Mouse (Mus musculus): ENCODE measurements around the gene Nlk. TPM values are rescaled to one million over a fixed set of nuclear protein-coding genes. Genes with fewer than 3 reads are reported as not detected.
"Not testable (repeated sequence)": the region's sequence is repeated elsewhere in the genome, so short reads cannot be mapped to it uniquely, and the experiment has no call there.

The Nlk gene
- total RNA-seq, 2 experiments from 2014 or later = 49.3 to 52.0 TPM

- DNase-seq = no peak
- intact Hi-C loops (cut with DNase I) = loop anchor here (10.0 kb wide), 1 partner anchor 75 kb away; no protein-coding TSS in a partner anchor
These were observed 97.1 kb downstream of the Nlk start for GRCm38 (mm10) chr11:78600051-78600450.

DNA sequence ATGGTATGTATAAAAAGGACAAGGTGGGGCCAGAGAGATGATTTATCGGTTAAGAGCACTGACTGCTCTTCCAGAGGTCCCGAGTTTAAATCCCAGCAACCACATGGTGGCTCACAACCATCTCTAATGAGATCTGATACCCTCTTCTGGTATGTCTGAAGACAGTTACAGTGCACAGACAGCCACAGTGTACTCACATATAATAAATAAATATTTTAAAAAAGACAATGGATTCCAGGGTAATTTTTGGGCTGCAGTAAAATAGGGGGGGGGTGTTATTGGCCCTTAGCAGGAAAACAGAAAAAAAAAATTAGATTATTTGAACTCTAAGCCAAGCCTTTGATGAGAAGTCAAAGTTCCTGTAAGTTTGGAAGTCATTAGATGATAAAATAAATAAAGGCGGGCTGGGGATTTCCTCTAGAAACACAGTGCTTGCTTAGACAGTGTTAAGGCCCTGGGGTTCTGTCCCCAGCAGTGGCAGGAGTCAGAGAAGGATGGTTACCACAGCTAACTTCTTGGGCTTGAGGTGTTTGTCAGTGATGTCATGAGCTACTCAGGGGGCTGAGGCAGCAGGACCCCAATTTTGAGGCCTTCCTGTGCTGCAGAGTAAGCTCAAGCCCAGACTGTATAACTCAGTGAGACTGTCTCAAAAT lies 98.3 kb downstream of the Nlk start:
- no peak for DNase-seq
- intact Hi-C loops (cut with DNase I) = no loop called here

DNA sequence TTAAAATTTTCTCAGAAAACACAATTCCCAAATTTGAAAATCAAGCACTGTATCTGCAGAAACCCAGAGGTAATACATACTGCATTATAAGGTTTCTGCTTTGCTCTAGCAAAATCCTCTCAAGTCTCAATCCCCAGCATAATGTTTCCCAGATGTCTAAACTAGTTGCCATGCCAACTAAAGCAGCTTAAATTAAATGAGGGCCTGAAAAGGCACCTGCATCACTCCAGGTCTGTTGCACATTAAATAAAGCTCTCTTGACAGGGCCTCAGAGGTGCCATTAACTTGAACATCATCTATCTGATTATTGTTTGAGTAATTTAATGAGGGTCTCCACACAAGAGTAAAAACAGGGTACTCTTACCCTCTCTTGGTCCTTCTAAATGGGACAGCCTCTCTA lies 100.4 kb downstream of the Nlk start:
- intact Hi-C loops (cut with DNase I) = no loop called here
- no peak for DNase-seq

DNA sequence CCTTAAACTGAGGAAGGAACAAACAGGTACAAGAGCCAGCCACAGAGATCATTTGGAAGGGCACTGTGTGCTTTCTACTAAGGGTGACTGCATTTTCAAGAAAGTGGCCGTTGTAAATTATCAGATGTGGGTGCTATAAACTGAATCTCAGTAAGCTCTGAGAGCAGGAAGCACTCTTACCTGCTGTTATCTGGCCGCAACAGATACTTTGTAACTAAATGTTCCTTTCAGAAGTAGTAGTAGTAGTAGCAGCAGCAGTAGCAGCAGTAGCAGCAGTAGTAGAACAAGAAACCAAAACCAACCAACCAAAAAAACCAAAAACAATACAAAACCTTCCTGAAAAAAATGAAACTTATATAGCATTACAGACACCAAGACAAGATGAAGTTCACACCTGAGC lies 101.4 kb downstream of the Nlk start:
- DNase-seq = no peak
- intact Hi-C loops (cut with DNase I) = no loop called here

- DNase-seq = no peak
- intact Hi-C loops (cut with DNase I) = no loop called here
These were observed 102.8 kb downstream of the Nlk start for GRCm38 (mm10) chr11:78594271-78594964.

GRCm38 (mm10) chr11:78587677-78588076 lies 109.5 kb downstream of the Nlk start:
- DNase-seq; intact Hi-C loops (cut with DNase I): not testable (repeated sequence)

GRCm38 (mm10) chr11:78586099-78586498 lies 111.1 kb downstream of the Nlk start:
- intact Hi-C loops (cut with DNase I) = no loop called here
- no peak for DNase-seq

GRCm38 (mm10) chr11:78582848-78583247 lies 114.3 kb downstream of the Nlk start:
- DNase-seq = no peak
- intact Hi-C loops (cut with DNase I) = no loop called here

DNA sequence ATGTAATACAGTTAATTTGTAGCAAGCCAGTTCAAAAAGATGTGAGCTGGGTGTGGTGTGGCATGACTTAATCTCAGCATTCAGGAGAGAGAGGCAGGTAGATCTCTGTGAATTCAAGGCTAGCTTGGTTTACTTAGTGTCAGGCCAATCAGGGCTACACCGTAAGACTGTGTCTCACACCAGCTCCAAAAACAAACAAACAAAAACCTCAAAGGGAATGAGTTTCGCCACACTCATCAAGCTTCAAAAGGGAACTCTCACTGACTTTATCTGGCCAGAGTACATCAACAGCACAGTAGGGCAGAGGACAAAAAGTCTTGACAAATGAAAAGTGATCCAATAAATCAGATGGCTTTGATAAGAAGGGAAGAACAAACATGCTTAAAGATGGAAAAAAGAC lies 122.2 kb downstream of the Nlk start:
- intact Hi-C loops (cut with DNase I) = no loop called here
- no peak for DNase-seq

DNA sequence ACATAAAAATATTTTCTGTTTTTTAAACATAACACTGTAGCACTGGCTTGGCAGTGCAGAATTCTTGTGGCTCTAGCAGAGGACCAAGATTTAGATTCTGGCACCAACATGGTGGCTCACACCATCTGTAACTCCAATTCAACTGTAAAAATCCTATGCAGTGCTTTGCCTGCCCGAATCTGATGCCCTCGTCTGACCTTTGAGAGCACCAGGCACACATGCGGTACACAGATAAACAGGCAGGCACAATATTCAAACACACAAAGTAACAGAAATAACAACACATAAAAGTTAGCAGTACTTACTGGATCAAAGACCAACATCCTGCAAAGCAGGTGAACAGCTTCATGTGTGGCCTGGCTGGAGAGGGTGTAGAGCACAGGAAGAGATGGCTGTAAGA lies 122.6 kb downstream of the Nlk start:
- DNase-seq = no peak
- intact Hi-C loops (cut with DNase I) = no loop called here

- intact Hi-C loops (cut with DNase I); DNase-seq: not testable (repeated sequence)
These were observed 123.1 kb downstream of the Nlk start for GRCm38 (mm10) chr11:78574031-78574430.

GRCm38 (mm10) chr11:78571854-78572253 lies 125.3 kb downstream of the Nlk start:
- DNase-seq = no peak
- intact Hi-C loops (cut with DNase I) = no loop called here

GRCm38 (mm10) chr11:78571441-78571840 lies 125.7 kb downstream of the Nlk start:
- DNase-seq = no peak
- intact Hi-C loops (cut with DNase I) = no loop called here

- no peak for DNase-seq
- intact Hi-C loops (cut with DNase I) = no loop called here
These were observed 127.4 kb downstream of the Nlk start for GRCm38 (mm10) chr11:78569806-78570205.

- intact Hi-C loops (cut with DNase I) = no loop called here
- DNase-seq = no peak
These were observed 128.3 kb downstream of the Nlk start for GRCm38 (mm10) chr11:78568827-78569226.

DNA sequence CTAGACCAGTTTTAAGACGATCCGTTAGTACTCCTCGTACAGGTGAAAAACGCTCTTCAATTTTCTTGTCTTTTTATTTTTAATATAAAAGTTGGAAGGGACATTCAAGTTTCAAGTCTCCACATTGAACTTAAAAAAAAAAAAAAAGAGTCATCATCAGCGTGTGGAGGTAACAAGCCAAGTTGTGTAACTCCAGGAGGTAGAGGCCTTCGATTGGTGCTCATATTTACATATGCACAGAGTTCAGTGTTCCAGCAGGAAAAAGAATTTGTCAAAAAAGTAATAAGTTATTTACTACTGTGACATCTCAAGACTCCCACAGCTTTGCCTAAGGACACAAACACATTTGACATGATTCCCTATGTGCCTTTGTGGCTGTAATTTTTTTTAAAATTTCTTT lies 129.6 kb downstream of the Nlk start:
- no peak for DNase-seq
- intact Hi-C loops (cut with DNase I) = no loop called here

DNA sequence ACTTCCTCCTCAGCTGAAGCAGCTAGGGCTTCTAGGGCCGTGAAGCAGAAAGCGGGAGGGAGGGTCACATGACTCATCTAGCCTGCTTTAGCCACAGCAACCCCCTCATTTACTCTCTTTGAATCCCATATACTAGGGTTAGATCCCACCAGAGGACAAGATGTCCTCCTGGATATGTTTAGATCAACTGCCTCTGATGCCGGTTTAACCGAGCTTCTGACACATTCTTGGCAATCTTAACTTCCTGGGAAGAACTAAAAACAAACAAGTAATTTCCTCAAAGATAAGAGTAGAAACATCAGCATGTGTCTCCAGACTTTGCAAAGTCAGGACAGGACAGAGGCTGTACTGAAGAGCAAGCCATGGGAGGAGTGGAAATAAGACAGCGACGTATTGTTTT lies 130.4 kb downstream of the Nlk start:
- no peak for DNase-seq
- intact Hi-C loops (cut with DNase I) = no loop called here

- intact Hi-C loops (cut with DNase I) = no loop called here
- peak; percentile 78 for DNase-seq
These were observed 136.7 kb downstream of the Nlk start for GRCm38 (mm10) chr11:78560447-78560846.

GRCm38 (mm10) chr11:78557241-78557640 lies 139.9 kb downstream of the Nlk start:
- no peak for DNase-seq
- intact Hi-C loops (cut with DNase I) = loop anchor here (10.0 kb wide), 1 partner anchor 398 kb away; no protein-coding TSS in a partner anchor

GRCm38 (mm10) chr11:78556070-78556469 lies 141.1 kb downstream of the Nlk start:
- DNase-seq = no peak
- intact Hi-C loops (cut with DNase I) = loop anchor here (10.0 kb wide), 1 partner anchor 399 kb away; no protein-coding TSS in a partner anchor

- intact Hi-C loops (cut with DNase I) = loop anchor here (10.0 kb wide), 1 partner anchor 399 kb away; no protein-coding TSS in a partner anchor
- DNase-seq = no peak
These were observed 141.6 kb downstream of the Nlk start for GRCm38 (mm10) chr11:78555623-78556022.

GRCm38 (mm10) chr11:78551059-78551398 lies 146.1 kb downstream of the Nlk start:
- DNase-seq = no peak
- intact Hi-C loops (cut with DNase I) = loop anchor here (10.0 kb wide), 1 partner anchor 404 kb away; no protein-coding TSS in a partner anchor
